Mouse (Mus musculus) hematopoietic stem cell, adult 5-6 weeks (primary cell): Measurements from ENCODE around the gene Mertk. TPM values are rescaled to one million over a fixed set of nuclear protein-coding genes. Genes with fewer than 3 reads are reported as not detected.
A peak's percentile ranks its signal among the peaks of the same experiment; 100 is the strongest.

Source experiments
- ATAC-seq, 2 experiments: fragments of 125-278 bp in 1 of 2; replicated peaks in 1 of 2; 2 replicates each; pipeline ENCODE4 v1.8.0; 2016 to 2017; ENCODE audit warnings: inconsistent platforms in 2 of 2, mild to moderate bottlenecking in 2 of 2, moderate number of reproducible peaks in 2 of 2, low read depth in 1 of 2, moderate TSS enrichment in 1 of 2; ENCODE audit not compliant: low FRiP score in 2 of 2, poor library complexity in 2 of 2, severe bottlenecking in 2 of 2, insufficient read depth in 1 of 2, low TSS enrichment in 1 of 2
- total RNA-seq: library from RNA; stranded (forward); fragments of 172-1452, 232-1000 nt; gene quantifications from 2 replicates; pipeline ENCODE4 v1.2.3, GENCODE M21; 2017

Gene Mertk
- total RNA-seq, 1 experiment from 2014 or later: 0.69 TPM

- ATAC-seq: no peak
Observed at GRCm38 (mm10) chr2:128747433-128748028, 48.8 kb downstream of the Mertk start.

GRCm38 (mm10) chr2:128748171-128748570, 49.4 kb downstream of the Mertk start:
- no peak for ATAC-seq

- ATAC-seq: no peak
Observed at GRCm38 (mm10) chr2:128751030-128751429, 52.3 kb downstream of the Mertk start.

- no peak for ATAC-seq
Observed at GRCm38 (mm10) chr2:128753295-128753873, 54.6 kb downstream of the Mertk start.

GRCm38 (mm10) chr2:128755149-128755691, 56.5 kb downstream of the Mertk start:
- 0 out of 4 replicates have a peak, but pooled peaks of 1 of the 2 experiments have one; percentile 32 for ATAC-seq

GRCm38 (mm10) chr2:128758724-128759340, 60.1 kb downstream of the Mertk start:
- no peak for ATAC-seq

GRCm38 (mm10) chr2:128762008-128762407, 63.3 kb downstream of the Mertk start:
- ATAC-seq: no peak

GRCm38 (mm10) chr2:128765787-128766186, 67.0 kb downstream of the Mertk start:
- ATAC-seq: no peak

GRCm38 (mm10) chr2:128768545-128769247, 69.9 kb downstream of the Mertk start:
- ATAC-seq: no peak

GRCm38 (mm10) chr2:128770557-128770956, 71.8 kb downstream of the Mertk start:
- ATAC-seq: no peak

GRCm38 (mm10) chr2:128771048-128771447, 72.3 kb downstream of the Mertk start:
- ATAC-seq: no peak

- ATAC-seq: no peak
Observed at GRCm38 (mm10) chr2:128771750-128772338, 73.1 kb downstream of the Mertk start.

- ATAC-seq: no peak
Observed at GRCm38 (mm10) chr2:128782231-128782630, 83.5 kb downstream of the Mertk start.

- ATAC-seq: no peak
Observed at GRCm38 (mm10) chr2:128783660-128784345, 85.0 kb downstream of the Mertk start.

GRCm38 (mm10) chr2:128784814-128785213, 86.1 kb downstream of the Mertk start:
- ATAC-seq: peak; percentile 42 to 59

GRCm38 (mm10) chr2:128786341-128786740, 87.6 kb downstream of the Mertk start:
- ATAC-seq: no peak

GRCm38 (mm10) chr2:128786795-128787194, 88.0 kb downstream of the Mertk start:
- ATAC-seq: no peak
